Mouse (Mus musculus) heart, embryonic 13.5 days (tissue): ENCODE measurements at regions not wholly inside any gene's neighbourhood (a gene's known extent, or its start where the extent isn't known, plus 50 kb on each side); places are given as distances from the start of the nearest gene placed in this dataset.

ENCODE experiments used
- ATAC-seq: fragments of 200-750 bp; cut with Nextera tagmentation; 2 replicates; pipeline ENCODE4 v1.8.0; 2017; ENCODE audit warnings: moderate TSS enrichment; ENCODE audit not compliant: insufficient number of reproducible peaks, low FRiP score, low TSS enrichment; ENCODE audit errors: extremely low read depth
- H3K27ac ChIP-seq: fragments of 300-500 bp; sonication (generic); replicated peaks from 2 replicates; pipeline ENCODE4 v1.5.1; 2015; ENCODE audit warnings: moderate library complexity, mild to moderate bottlenecking, inconsistent platforms
- H3K27me3 ChIP-seq: fragments of 300-500 bp; sonication (generic); replicated peaks from 2 replicates; pipeline ENCODE4 v1.6.1; 2015; ENCODE audit warnings: mild to moderate bottlenecking, inconsistent platforms
- H3K36me3 ChIP-seq: fragments of 300-500 bp; sonication (generic); 2 replicates; pipeline ENCODE4 v1.6.1; 2015; ENCODE audit warnings: mild to moderate bottlenecking, inconsistent platforms
- H3K4me1 ChIP-seq: fragments of 300-500 bp; sonication (generic); 2 replicates; pipeline ENCODE4 v1.6.1; 2015; ENCODE audit warnings: inconsistent platforms
- H3K4me2 ChIP-seq: fragments of 300-500 bp; sonication (generic); 2 replicates; pipeline ENCODE4 v1.6.1; 2015; ENCODE audit warnings: inconsistent platforms, mild to moderate bottlenecking, moderate library complexity
- H3K4me3 ChIP-seq: fragments of 300-500 bp; sonication (generic); 2 replicates; pipeline ENCODE4 v1.5.1; 2015; ENCODE audit warnings: moderate library complexity, mild to moderate bottlenecking, inconsistent platforms
- H3K9ac ChIP-seq: fragments of 300-500 bp; sonication (generic); 2 replicates; pipeline ENCODE4 v1.6.1; 2015; ENCODE audit warnings: inconsistent platforms, mild to moderate bottlenecking, moderate library complexity
- H3K9me3 ChIP-seq: fragments of 300-500 bp; sonication (generic); 2 replicates; pipeline ENCODE4 v1.6.1; 2016; ENCODE audit warnings: inconsistent platforms
- WGBS: fragments of 180-500 bp; shearing (Covaris S2); methylation state at CpG from one replicate; pipeline ENCODE4 v1.1.7; 2015; ENCODE audit warnings: mixed read lengths; 5-methylcytosine and 5-hydroxymethylcytosine counted together

- no peaks in the 10 kb centered on the region for H3K27me3 ChIP-seq
Measured at GRCm38 (mm10) chr2:137925488-137925887, 330.9 kb upstream of the Btbd3 start.

GRCm38 (mm10) chr2:137924576-137924975 is 331.8 kb upstream of the Btbd3 start:
- H3K4me1 ChIP-seq, result no peaks in the 10 kb centered on the region
- no peaks in the 10 kb centered on the region for H3K36me3 ChIP-seq
- H3K4me3 ChIP-seq, result no peak overlapping the region
- H3K27me3 ChIP-seq, result no peaks in the 10 kb centered on the region
- WGBS, result 73% methylated on average over 2 of the region's 2 CpGs
- no peak overlapping the region for H3K9ac ChIP-seq
- H3K27ac ChIP-seq, result no peak overlapping the region
- no peak overlapping the region for H3K4me2 ChIP-seq
- no peak for ATAC-seq
- H3K9me3 ChIP-seq, result no peaks in the 10 kb centered on the region

More at GRCm38 (mm10) chr2:137925488-137925887, 330.9 kb upstream of the Btbd3 start:
- Histone ChIP-seq H3K4me3 (no peak overlapping the region), H3K27ac (no peak overlapping the region), H3K4me2 (no peak overlapping the region), H3K36me3 (no peaks in the 10 kb centered on the region), H3K4me1 (no peaks in the 10 kb centered on the region), H3K9me3 (no peaks in the 10 kb centered on the region), H3K9ac (no peak overlapping the region)
- ATAC-seq, result no peak
- 72% methylated on average over 5 of the region's 5 CpGs for WGBS

- no peak overlapping the region for H3K4me2 ChIP-seq
- H3K27ac ChIP-seq, result no peak overlapping the region
- H3K36me3 ChIP-seq, result no peaks in the 10 kb centered on the region
- ATAC-seq, result no peak
- H3K9ac ChIP-seq, result no peak overlapping the region
- no peak overlapping the region for H3K4me3 ChIP-seq
- H3K4me1 ChIP-seq, result no peaks in the 10 kb centered on the region
- H3K9me3 ChIP-seq, result no peaks in the 10 kb centered on the region
- H3K27me3 ChIP-seq, result no peaks in the 10 kb centered on the region
Measured at GRCm38 (mm10) chr2:137898425-137898824, 357.9 kb upstream of the Btbd3 start.

- ATAC-seq, result no peak
- no peak overlapping the region for H3K4me2 ChIP-seq
- no peak overlapping the region for H3K4me3 ChIP-seq
- no peaks in the 10 kb centered on the region for H3K36me3 ChIP-seq
- WGBS, result 55% methylated on average over 7 of the region's 7 CpGs
- no peak overlapping the region for H3K9ac ChIP-seq
- no peak overlapping the region for H3K27ac ChIP-seq
- no peaks in the 10 kb centered on the region for H3K27me3 ChIP-seq
- no peaks in the 10 kb centered on the region for H3K9me3 ChIP-seq
- H3K4me1 ChIP-seq, result peaks cover 19% of the 10 kb centered on the region
Measured at GRCm38 (mm10) chr2:137880211-137881031, 375.9 kb upstream of the Btbd3 start.

GRCm38 (mm10) chr2:137869676-137870075 is 386.7 kb upstream of the Btbd3 start:
- H3K9ac ChIP-seq, result no peak overlapping the region
- no peaks in the 10 kb centered on the region for H3K36me3 ChIP-seq
- H3K27ac ChIP-seq, result no peak overlapping the region
- 70% methylated on average over 4 of the region's 4 CpGs for WGBS
- H3K4me3 ChIP-seq, result no peak overlapping the region
- no peaks in the 10 kb centered on the region for H3K27me3 ChIP-seq
- H3K4me2 ChIP-seq, result no peak overlapping the region
- ATAC-seq, result no peak
- H3K9me3 ChIP-seq, result no peaks in the 10 kb centered on the region
- no peaks in the 10 kb centered on the region for H3K4me1 ChIP-seq

DNA sequence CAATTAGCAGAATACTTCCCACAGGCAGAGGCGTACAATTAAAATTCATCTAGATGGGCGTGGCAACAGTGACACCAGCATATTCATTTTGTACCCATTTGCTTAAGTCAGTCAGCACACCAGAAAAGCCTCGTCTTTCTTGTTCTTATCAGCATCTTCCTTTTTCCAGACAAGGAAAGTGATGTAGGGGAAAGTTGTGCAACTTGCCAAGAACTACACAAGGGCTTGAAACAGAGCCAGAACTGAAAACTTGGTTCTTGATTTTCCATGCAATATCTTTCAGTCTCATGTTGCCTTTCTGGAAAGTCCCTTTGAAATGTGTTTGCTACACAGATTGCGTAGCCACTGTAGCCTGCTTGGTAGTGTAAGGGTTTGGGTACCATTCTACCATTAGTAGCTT is 401.9 kb upstream of the Btbd3 start:
- H3K9me3 ChIP-seq, result no peaks in the 10 kb centered on the region
- no peak for ATAC-seq
- H3K4me2 ChIP-seq, result no peak overlapping the region
- no peaks in the 10 kb centered on the region for H3K36me3 ChIP-seq
- peaks cover 15% of the 10 kb centered on the region for H3K4me1 ChIP-seq
- H3K9ac ChIP-seq, result no peak overlapping the region
- 48% methylated on average over 4 of the region's 4 CpGs for WGBS
- no peaks in the 10 kb centered on the region for H3K27me3 ChIP-seq
- H3K4me3 ChIP-seq, result no peak overlapping the region
- peak overlapping the region; percentile 48; the same call in 1 of the 2 replicates for H3K27ac ChIP-seq

- H3K9ac ChIP-seq, result no peak overlapping the region
- ATAC-seq, result no peak
- H3K27ac ChIP-seq, result peak overlapping the region; percentile 42
- WGBS, result 78% methylated on average over 10 of the region's 10 CpGs
- no peak overlapping the region for H3K4me3 ChIP-seq
- no peaks in the 10 kb centered on the region for H3K36me3 ChIP-seq
- H3K4me2 ChIP-seq, result no peak overlapping the region
- H3K27me3 ChIP-seq, result no peaks in the 10 kb centered on the region
- H3K9me3 ChIP-seq, result no peaks in the 10 kb centered on the region
- H3K4me1 ChIP-seq, result peaks cover 15% of the 10 kb centered on the region
Measured at GRCm38 (mm10) chr2:137853399-137854259, 402.7 kb upstream of the Btbd3 start.

DNA sequence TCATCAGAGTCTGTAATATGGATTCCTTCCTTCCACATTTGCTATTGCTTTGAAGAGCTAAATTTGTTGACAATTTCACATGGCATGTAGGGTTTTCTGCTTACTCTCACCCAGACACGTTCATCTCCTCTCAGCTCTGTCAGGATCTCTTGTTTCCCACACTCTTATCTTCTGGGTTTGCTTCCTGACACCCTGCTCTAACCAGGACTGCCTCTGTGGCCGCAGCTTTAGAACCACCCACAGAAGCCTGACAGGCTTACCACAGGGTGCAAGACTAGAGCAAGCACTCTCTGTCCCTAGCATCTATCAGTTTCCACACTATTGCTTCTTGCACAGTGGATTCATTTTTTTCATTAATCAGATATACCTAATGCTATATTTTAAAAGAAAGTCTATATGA is 408.5 kb upstream of the Btbd3 start:
- WGBS, result 2% methylated on average over 2 of the region's 2 CpGs
- ATAC-seq, result no peak

DNA sequence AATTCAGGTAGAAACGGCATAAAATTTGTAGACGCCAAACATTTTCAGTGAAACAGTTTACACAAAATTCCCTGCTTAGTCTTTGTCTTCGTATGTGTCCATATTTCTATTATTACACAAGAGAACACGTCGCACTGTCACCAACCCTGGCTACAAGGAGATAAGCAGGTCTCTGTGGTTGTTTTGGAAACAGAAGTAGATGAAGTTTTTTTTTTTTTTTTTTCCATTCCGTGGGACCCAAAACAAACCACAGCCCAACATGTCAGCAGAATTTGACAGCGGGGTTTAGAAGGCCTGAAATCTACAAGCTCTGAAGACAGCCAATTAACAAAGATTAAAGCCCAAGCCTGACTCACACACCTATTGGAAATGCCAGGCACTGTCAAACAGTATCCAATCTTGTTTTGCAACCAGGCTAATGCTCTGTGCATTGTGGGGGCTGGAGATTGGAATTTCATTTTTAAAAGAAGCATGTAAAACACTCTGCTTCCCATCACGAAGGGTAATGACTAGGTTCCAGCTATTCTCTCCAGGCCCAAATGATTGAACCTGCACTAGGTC is 428.5 kb upstream of the Btbd3 start:
- Histone ChIP-seq H3K9me3 (0 out of 2 replicates have a peak, but pooled peaks cover 3% of the 10 kb centered on the region), H3K4me1 (peaks cover 16% of the 10 kb centered on the region), H3K9ac (no peak overlapping the region), H3K4me2 (peak overlapping the region; percentile 6; the same call in 1 of the 2 replicates), H3K36me3 (no peaks in the 10 kb centered on the region), H3K4me3 (no peak overlapping the region), H3K27me3 (no peaks in the 10 kb centered on the region), H3K27ac (no peak overlapping the region)
- ATAC-seq, result no peak
- 29% methylated on average over 8 of the region's 8 CpGs for WGBS

More for the DNA sequence above, 408.5 kb upstream of the Btbd3 start:
- Histone ChIP-seq H3K4me3 (no peak overlapping the region), H3K27ac (0 out of 2 replicates have a peak overlapping the region, but pooled peaks have one; percentile 8), H3K36me3 (no peaks in the 10 kb centered on the region), H3K9me3 (no peaks in the 10 kb centered on the region), H3K4me2 (no peak overlapping the region), H3K27me3 (no peaks in the 10 kb centered on the region), H3K9ac (no peak overlapping the region), H3K4me1 (peaks cover 10% of the 10 kb centered on the region; the same call in 1 of the 2 replicates)

- H3K4me2 ChIP-seq, result no peak overlapping the region
- no peaks in the 10 kb centered on the region for H3K27me3 ChIP-seq
- no peak overlapping the region for H3K4me3 ChIP-seq
- no peaks in the 10 kb centered on the region for H3K36me3 ChIP-seq
- ATAC-seq, result no peak
- no peaks in the 10 kb centered on the region for H3K4me1 ChIP-seq
- 77% methylated on average over 5 of the region's 5 CpGs for WGBS
- no peaks in the 10 kb centered on the region for H3K9me3 ChIP-seq
- no peak overlapping the region for H3K27ac ChIP-seq
- no peak overlapping the region for H3K9ac ChIP-seq
Measured at GRCm38 (mm10) chr2:137821344-137821916, 434.9 kb upstream of the Btbd3 start.

GRCm38 (mm10) chr2:137814945-137815344 is 441.4 kb upstream of the Btbd3 start:
- Histone ChIP-seq H3K27ac (no peak overlapping the region), H3K36me3 (no peaks in the 10 kb centered on the region), H3K4me3 (no peak overlapping the region), H3K4me1 (no peaks in the 10 kb centered on the region), H3K27me3 (no peaks in the 10 kb centered on the region), H3K9me3 (no peaks in the 10 kb centered on the region), H3K9ac (no peak overlapping the region), H3K4me2 (no peak overlapping the region)
- ATAC-seq, result no peak
- WGBS, result 88% methylated on average over 1 of the region's 1 CpGs
